Mouse (Mus musculus) liver, adult 2 months (tissue): ENCODE measurements around the gene Slc12a8. TPM values are rescaled to one million over a fixed set of nuclear protein-coding genes. Genes with fewer than 3 reads are reported as not detected.

Experiments
- DNase-seq: peaks from one replicate; pipeline ENCODE4 v3.0.0-alpha.2; 2011; ENCODE audit warnings: low read depth, low spot score; ENCODE audit errors: extremely low read depth
- H3K27ac ChIP-seq: fragments of 200-500 bp; replicated peaks from 2 replicates; pipeline ENCODE4 v1.5.1; 2012; ENCODE audit warnings: low read depth, mild to moderate bottlenecking, control low read depth, inconsistent platforms, low read length; ENCODE audit not compliant: insufficient read depth
- H3K27me3 ChIP-seq: fragments of 200-500 bp; 2 replicates; pipeline ENCODE4 v1.6.1; 2012; ENCODE audit warnings: mild to moderate bottlenecking, moderate library complexity, low read length, inconsistent platforms; ENCODE audit not compliant: control insufficient read depth, insufficient read depth
- H3K36me3 ChIP-seq: fragments of 200-500 bp; 2 replicates; pipeline ENCODE4 v1.6.1; 2012; ENCODE audit warnings: low read length, inconsistent platforms; ENCODE audit not compliant: control insufficient read depth, insufficient read depth
- H3K4me1 ChIP-seq: fragments of 200-500 bp; 2 replicates; pipeline ENCODE4 v1.6.1; 2011; ENCODE audit warnings: low read length; ENCODE audit not compliant: control insufficient read depth, insufficient read depth
- H3K4me3 ChIP-seq: fragments of 200-500 bp; 2 replicates; pipeline ENCODE4 v1.5.1; 2011; ENCODE audit warnings: low read depth, mild to moderate bottlenecking, control low read depth, low read length, moderate library complexity; ENCODE audit not compliant: insufficient read depth
- H3K79me2 ChIP-seq: fragments of 200-500 bp; 2 replicates; pipeline ENCODE4 v1.6.1; 2012; ENCODE audit warnings: inconsistent platforms, mild to moderate bottlenecking, low read length, moderate library complexity; ENCODE audit not compliant: control insufficient read depth, insufficient read depth
- H3K9ac ChIP-seq: fragments of 200-500 bp; 2 replicates; pipeline ENCODE4 v1.6.1; 2012; ENCODE audit warnings: low read depth, mild to moderate bottlenecking, control low read depth, inconsistent platforms, low read length
- CTCF ChIP-seq: fragments of 200-500 bp; IDR thresholded peaks from 2 replicates; pipeline ENCODE4 v1.5.1; 2011; ENCODE audit warnings: low read depth, low read length, control low read depth
- POLR2A ChIP-seq: fragments of 200-500 bp; IDR thresholded peaks from 2 replicates; pipeline ENCODE4 v1.6.1; 2011; ENCODE audit warnings: low read length, control low read depth; ENCODE audit not compliant: insufficient read depth; ENCODE audit errors: extremely low read depth
- WGBS: fragments of 180-500 bp; shearing (Covaris S2); methylation state at CpG from one replicate; pipeline ENCODE4 v1.1.7; 2018; 5-methylcytosine and 5-hydroxymethylcytosine counted together
- polyA plus RNA-seq: library from polyadenylated mRNA; depleted of rRNA; stranded (reverse); fragments of >200 nt; gene quantifications from 2 replicates; pipeline ENCODE4 v1.2.3, GENCODE M21; 2012
- total RNA-seq: library from RNA; depleted of rRNA; stranded (reverse); fragments of >200 nt; gene quantifications from 2 replicates; pipeline ENCODE4 v1.2.3, GENCODE M21; 2014

The Slc12a8 gene
- total and polyA plus RNA-seq, 2 experiments, result 0.09 to 0.32 TPM

GRCm38 (mm10) chr16:33512555-33512954, 4.6 kb upstream of the Slc12a8 start:
- H3K36me3 ChIP-seq, result no peaks in the 10 kb centered on the region
- no peak overlapping the region for H3K27ac ChIP-seq
- no peaks in the 10 kb centered on the region for H3K27me3 ChIP-seq
- H3K4me1 ChIP-seq, result no peaks in the 10 kb centered on the region
- H3K4me3 ChIP-seq, result no peak overlapping the region
- H3K9ac ChIP-seq, result no peak overlapping the region
- no peak for DNase-seq
- 39% methylated on average over 6 of the region's 6 CpGs for WGBS
- no peak for TF ChIP-seq CTCF
- TF ChIP-seq POLR2A, result no peak
- no peaks in the 10 kb centered on the region for H3K79me2 ChIP-seq

DNA sequence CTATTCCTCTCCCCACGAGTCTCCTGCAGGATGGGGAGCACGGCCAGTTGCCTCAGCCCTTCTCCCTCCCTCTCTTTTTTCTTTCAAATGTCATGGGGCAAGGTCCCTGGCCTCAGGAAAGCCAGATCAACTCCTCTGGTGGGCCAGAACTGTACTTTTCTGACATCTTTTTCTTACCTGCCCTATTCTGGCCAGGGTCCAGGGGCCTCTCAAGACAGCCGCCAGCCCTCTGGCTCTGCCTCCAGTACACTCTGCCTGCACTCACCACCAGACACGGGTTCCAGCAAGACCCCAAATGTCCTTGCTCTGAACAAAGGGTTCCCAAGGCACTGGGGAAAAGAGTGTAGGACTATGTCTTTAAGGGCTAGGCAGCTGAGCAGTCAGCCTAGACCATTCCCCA, 499 bp downstream of the Slc12a8 start:
- no peak overlapping the region for H3K27ac ChIP-seq
- 56% methylated on average over 4 of the region's 4 CpGs for WGBS
- no peaks in the 10 kb centered on the region for H3K4me1 ChIP-seq
- no peak for DNase-seq
- H3K9ac ChIP-seq, result no peak overlapping the region
- no peaks in the 10 kb centered on the region for H3K79me2 ChIP-seq
- no peak for TF ChIP-seq POLR2A
- no peak for TF ChIP-seq CTCF
- no peak overlapping the region for H3K4me3 ChIP-seq
- no peaks in the 10 kb centered on the region for H3K27me3 ChIP-seq
- H3K36me3 ChIP-seq, result no peaks in the 10 kb centered on the region

DNA sequence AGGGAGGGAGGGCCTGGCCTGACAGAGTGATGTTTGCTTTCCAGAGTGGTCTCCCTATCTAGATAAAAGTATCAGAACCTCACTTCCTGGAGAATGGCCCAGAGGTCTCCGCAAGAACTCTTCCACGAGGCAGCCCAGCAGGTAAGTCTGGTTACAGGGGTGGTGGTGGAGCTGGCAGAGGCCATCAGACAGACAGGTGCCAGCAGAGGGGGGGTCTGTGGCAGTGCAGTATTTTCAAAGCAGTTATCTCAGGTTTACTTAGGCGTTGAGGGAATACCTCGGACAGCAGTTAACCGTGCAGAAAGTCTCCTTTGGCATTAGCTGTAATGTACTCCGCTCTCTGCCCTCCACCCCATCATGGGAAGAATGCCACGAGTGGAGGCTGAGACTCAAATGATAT, 1.1 kb downstream of the Slc12a8 start:
- Histone ChIP-seq H3K4me3 (no peak overlapping the region), H3K27ac (no peak overlapping the region), H3K4me1 (no peaks in the 10 kb centered on the region), H3K9ac (no peak overlapping the region), H3K27me3 (no peaks in the 10 kb centered on the region), H3K79me2 (no peaks in the 10 kb centered on the region), H3K36me3 (no peaks in the 10 kb centered on the region)
- WGBS, result 66% methylated on average over 7 of the region's 7 CpGs
- DNase-seq, result no peak
- no peak for TF ChIP-seq CTCF
- no peak for TF ChIP-seq POLR2A

GRCm38 (mm10) chr16:33519916-33520568, 2.9 kb downstream of the Slc12a8 start:
- no peak overlapping the region for H3K27ac ChIP-seq
- 70% methylated on average over 6 of the region's 6 CpGs for WGBS
- TF ChIP-seq POLR2A (no peak), CTCF (no peak)

GRCm38 (mm10) chr16:33522516-33522915, 5.4 kb downstream of the Slc12a8 start:
- Histone ChIP-seq H3K27ac (no peak overlapping the region), H3K27me3 (no peaks in the 10 kb centered on the region), H3K4me3 (no peak overlapping the region), H3K4me1 (no peaks in the 10 kb centered on the region), H3K36me3 (no peaks in the 10 kb centered on the region), H3K79me2 (no peaks in the 10 kb centered on the region), H3K9ac (no peak overlapping the region)
- WGBS, result 49% methylated on average over 4 of the region's 4 CpGs
- DNase-seq, result no peak
- no peak for TF ChIP-seq CTCF
- no peak for TF ChIP-seq POLR2A

More at GRCm38 (mm10) chr16:33519916-33520568, 2.9 kb downstream of the Slc12a8 start:
- H3K36me3 ChIP-seq, result no peaks in the 10 kb centered on the region
- no peak for DNase-seq
- H3K4me3 ChIP-seq, result no peak overlapping the region
- H3K27me3 ChIP-seq, result no peaks in the 10 kb centered on the region
- no peaks in the 10 kb centered on the region for H3K4me1 ChIP-seq
- H3K9ac ChIP-seq, result no peak overlapping the region
- no peaks in the 10 kb centered on the region for H3K79me2 ChIP-seq

GRCm38 (mm10) chr16:33523571-33523970, 6.4 kb downstream of the Slc12a8 start:
- WGBS, result 76% methylated on average over 10 of the region's 10 CpGs
- Histone ChIP-seq H3K4me1 (no peaks in the 10 kb centered on the region), H3K36me3 (no peaks in the 10 kb centered on the region), H3K27me3 (no peaks in the 10 kb centered on the region), H3K79me2 (no peaks in the 10 kb centered on the region), H3K4me3 (no peak overlapping the region), H3K27ac (no peak overlapping the region), H3K9ac (no peak overlapping the region)
- DNase-seq, result no peak
- TF ChIP-seq POLR2A (no peak), CTCF (no peak)
